Mouse (Mus musculus): ENCODE results near the gene Ankrd34a. TPM values are rescaled to one million over a fixed set of nuclear protein-coding genes. Genes with fewer than 3 reads are reported as not detected.

Gene Ankrd34a
- polyA plus RNA-seq, 1 experiment from 2014 or later: 2.8 TPM

DNA sequence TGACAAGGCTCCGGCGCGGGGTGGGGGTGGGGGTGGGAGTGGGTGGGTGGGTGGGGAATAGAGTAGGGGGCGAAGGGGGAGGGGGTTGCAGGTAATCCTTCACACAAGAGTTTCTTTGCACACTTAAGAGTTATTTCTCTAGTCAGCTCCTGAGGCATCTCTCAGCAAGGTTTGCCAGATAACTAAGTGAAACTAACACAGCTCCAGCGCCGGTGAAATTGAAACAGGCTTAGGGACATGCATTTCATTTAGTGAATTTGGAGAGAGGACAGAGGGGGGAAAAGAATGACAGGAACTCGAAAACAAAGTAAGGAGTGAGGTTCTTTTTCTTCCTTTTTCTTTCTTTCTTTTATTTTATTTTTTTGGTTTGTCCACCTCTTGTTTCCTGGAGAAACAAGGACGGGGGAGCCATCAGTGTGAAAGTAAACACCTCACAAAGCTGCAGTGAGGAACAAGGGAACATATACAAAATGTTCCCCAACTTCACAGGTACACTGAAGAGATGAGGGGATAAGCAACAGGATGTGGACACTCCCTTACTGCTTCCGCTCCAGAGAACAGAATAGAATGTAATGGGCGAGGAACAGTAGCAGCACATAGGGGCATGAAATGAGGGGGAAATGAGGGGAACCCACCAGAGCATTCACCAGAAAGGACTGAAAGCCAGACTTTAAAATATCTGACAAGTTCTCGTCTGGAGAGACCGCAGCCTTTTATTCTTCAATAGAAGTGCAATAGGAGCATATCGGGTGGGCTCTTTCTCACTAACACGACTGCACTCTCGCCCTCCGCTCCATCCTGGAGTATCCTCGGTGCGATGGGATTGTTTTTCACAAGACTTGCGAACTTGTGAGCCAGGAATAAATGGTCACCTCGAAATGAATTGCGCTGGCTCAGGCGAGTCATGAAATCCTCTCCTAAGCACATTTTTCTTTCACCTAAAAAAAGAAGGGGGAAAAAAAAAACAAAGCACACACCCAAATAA is 39.5 kb upstream of the Ankrd34a start:
- WGBS: 9% methylated on average over 22 of the region's 22 CpGs
- Histone ChIP-seq H3K36me3 (peaks cover 25% of the 10 kb centered on the region), H3K27me3 (no peaks in the 10 kb centered on the region), H3K9me3 (replicated peaks) (no peaks in the 10 kb centered on the region), H3K4me3 (replicated peaks) (peak overlapping the region; percentile 63), H3K9ac (peak overlapping the region; percentile 52), H3K4me1 (peaks cover 53% of the 10 kb centered on the region), H3K4me2 (peak overlapping the region; percentile 78), H3K27ac (peak overlapping the region; percentile 96)
- ATAC-seq (replicated peaks; ENCODE audit: low FRiP score): no peak

DNA sequence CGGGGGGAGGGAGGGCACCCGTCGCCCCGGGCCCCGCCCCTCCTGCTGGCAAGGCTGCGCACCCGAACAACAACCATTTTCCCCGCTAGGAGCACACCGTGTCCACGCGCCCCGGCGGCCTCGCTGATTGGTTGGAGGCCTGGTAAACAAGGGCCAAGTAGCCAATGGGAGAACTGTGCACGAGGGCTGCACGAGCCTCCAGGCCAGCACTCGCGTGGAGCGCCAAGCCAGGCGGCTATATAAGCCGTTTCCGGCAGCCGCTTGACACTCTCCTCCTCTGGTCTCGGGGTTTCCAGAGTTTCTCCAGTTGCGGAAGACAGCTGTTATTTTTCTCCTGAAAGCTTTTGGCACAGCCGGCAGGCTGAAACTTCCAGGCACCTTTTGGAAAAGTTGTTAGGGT is 38.7 kb upstream of the Ankrd34a start, which contains the start of gene Txnip:
Txnip (plus strand) TSS at position 264 of the 400 bp plus-strand sequence.
- no peaks in the 10 kb centered on the region for H3K9me3 ChIP-seq (replicated peaks)
- peak within 1 kb of the TSS; percentile 68 for H3K9ac ChIP-seq
- WGBS: under 1% methylated on average over 26 of the region's 26 CpGs
- H3K27ac ChIP-seq: peak within 1 kb of the TSS; percentile 96
- peak within 1 kb of the TSS; percentile 78 for H3K4me2 ChIP-seq
- peak within 1 kb of the TSS; percentile 63 for H3K4me3 ChIP-seq (replicated peaks)
- H3K36me3 ChIP-seq: peaks cover 25% of the 10 kb centered on the region
- H3K4me1 ChIP-seq: peaks cover 59% of the 10 kb centered on the region
- peak; percentile 98 for ATAC-seq (replicated peaks; ENCODE audit: low FRiP score)
- H3K27me3 ChIP-seq: no peaks in the 10 kb centered on the region

DNA sequence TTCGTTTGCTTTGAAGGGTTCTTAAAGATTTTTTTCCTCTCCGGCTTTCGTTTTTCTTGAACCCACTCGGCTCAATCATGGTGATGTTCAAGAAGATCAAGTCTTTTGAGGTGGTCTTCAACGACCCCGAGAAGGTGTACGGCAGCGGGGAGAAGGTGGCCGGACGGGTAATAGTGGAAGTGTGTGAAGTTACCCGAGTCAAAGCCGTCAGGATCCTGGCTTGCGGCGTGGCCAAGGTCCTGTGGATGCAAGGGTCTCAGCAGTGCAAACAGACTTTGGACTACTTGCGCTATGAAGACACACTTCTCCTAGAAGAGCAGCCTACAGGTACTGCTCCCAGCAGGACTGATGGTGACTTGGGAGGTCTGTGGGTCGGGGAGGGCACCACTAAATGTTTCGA is 38.3 kb upstream of the Ankrd34a start:
- Histone ChIP-seq H3K27me3 (no peaks in the 10 kb centered on the region), H3K4me1 (peaks cover 61% of the 10 kb centered on the region), H3K27ac (peak overlapping the region; percentile 96), H3K4me2 (peak overlapping the region; percentile 78), H3K36me3 (peaks cover 25% of the 10 kb centered on the region), H3K4me3 (replicated peaks) (peak overlapping the region; percentile 63), H3K9me3 (replicated peaks) (no peaks in the 10 kb centered on the region), H3K9ac (peak overlapping the region; percentile 68)
- under 1% methylated on average over 17 of the region's 17 CpGs for WGBS
- no peak; the same call in 1 of the 2 replicates for ATAC-seq (replicated peaks; ENCODE audit: low FRiP score)

DNA sequence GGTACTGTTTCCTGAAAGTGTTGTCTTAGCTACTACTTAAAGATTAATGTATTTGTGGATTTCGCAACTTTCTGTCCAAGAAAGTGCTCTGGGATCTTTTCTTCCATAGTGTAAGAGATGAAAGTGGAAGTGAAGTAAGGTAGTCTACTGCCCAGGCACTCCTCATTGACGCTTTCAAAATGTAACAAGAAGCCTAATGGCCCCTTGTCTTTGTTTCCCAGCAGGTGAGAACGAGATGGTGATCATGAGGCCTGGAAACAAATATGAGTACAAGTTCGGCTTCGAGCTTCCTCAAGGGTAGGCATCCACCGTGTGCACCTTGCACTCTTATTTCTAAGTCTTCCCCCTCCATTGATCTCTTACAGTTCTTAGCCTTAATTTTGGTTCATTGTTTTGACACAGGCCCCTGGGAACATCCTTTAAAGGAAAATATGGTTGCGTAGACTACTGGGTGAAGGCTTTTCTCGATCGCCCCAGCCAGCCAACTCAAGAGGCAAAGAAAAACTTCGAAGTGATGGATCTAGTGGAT is 37.7 kb upstream of the Ankrd34a start:
- Histone ChIP-seq H3K4me1 (peaks cover 62% of the 10 kb centered on the region), H3K36me3 (peaks cover 25% of the 10 kb centered on the region), H3K9me3 (replicated peaks) (no peaks in the 10 kb centered on the region), H3K27ac (peak overlapping the region; percentile 96), H3K4me2 (peak overlapping the region; percentile 78), H3K4me3 (replicated peaks) (peak overlapping the region; percentile 63), H3K27me3 (no peaks in the 10 kb centered on the region), H3K9ac (peak overlapping the region; percentile 68)
- WGBS: 21% methylated on average over 10 of the region's 10 CpGs
- no peak for ATAC-seq (replicated peaks; ENCODE audit: low FRiP score)

DNA sequence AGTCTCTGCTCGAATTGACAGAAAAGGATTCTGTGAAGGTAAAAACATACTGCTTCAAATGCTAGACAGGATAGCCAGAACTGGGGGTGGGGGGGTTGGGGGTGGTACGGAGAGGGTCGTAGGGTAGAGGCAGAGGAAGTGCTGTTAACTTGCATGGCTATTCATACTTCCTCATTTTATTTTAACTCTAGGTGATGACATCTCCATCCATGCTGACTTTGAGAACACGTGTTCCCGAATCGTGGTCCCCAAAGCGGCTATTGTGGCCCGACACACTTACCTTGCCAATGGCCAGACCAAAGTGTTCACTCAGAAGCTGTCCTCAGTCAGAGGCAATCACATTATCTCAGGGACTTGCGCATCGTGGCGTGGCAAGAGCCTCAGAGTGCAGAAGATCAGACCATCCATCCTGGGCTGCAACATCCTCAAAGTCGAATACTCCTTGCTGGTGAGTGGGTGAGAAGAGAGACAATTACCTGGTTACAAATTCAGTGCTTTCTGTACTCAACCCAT is 37.0 kb upstream of the Ankrd34a start:
- Histone ChIP-seq H3K9ac (peak overlapping the region; percentile 68), H3K4me1 (peaks cover 70% of the 10 kb centered on the region), H3K9me3 (replicated peaks) (no peaks in the 10 kb centered on the region), H3K4me3 (replicated peaks) (peak overlapping the region; percentile 63), H3K4me2 (peak overlapping the region; percentile 78), H3K27me3 (no peaks in the 10 kb centered on the region), H3K36me3 (peaks cover 25% of the 10 kb centered on the region), H3K27ac (peak overlapping the region; percentile 85)
- ATAC-seq (replicated peaks; ENCODE audit: low FRiP score): no peak
- WGBS: 56% methylated on average over 12 of the region's 12 CpGs

DNA sequence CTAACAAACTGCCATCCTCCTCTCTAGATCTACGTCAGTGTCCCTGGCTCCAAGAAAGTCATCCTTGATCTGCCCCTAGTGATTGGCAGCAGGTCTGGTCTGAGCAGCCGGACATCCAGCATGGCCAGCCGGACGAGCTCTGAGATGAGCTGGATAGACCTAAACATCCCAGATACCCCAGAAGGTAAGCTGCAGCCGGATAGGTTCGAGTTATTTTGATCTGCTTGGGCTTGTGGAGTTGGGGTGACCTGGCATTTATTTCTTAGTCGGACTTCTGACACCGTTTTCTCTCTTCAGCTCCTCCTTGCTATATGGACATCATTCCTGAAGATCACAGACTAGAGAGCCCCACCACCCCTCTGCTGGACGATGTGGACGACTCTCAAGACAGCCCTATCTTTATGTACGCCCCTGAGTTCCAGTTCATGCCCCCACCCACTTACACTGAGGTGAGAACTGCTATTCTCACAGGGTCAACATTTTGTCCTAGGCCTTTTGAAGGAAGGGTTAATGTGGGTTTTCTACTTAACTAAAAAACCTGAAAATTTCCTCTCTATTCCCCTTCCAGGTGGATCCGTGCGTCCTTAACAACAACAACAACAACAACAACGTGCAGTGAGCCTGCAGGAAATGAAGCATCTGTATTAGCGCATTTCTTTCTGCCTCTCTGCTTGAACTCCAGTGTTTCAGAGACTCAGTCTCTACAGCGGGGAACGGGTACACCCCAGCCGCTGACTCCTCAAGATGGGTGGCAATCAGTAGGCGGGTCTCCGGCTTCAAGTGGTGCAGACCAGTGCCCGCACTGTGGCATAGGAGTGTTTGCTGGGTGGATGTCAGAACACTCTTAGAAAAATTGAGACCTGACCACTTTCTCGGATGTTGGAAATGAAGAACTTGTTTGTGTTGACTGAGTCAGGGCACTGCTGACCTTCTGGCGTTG is 36.3 kb upstream of the Ankrd34a start:
- Histone ChIP-seq H3K36me3 (peaks cover 25% of the 10 kb centered on the region), H3K27ac (peak overlapping the region; percentile 85), H3K4me3 (replicated peaks) (peak overlapping the region; percentile 63), H3K9me3 (replicated peaks) (no peaks in the 10 kb centered on the region), H3K27me3 (no peaks in the 10 kb centered on the region), H3K4me1 (peaks cover 73% of the 10 kb centered on the region), H3K9ac (peak overlapping the region; percentile 68), H3K4me2 (peak overlapping the region; percentile 78)
- ATAC-seq (replicated peaks; ENCODE audit: low FRiP score): no peak
- WGBS: 65% methylated on average over 23 of the region's 23 CpGs

DNA sequence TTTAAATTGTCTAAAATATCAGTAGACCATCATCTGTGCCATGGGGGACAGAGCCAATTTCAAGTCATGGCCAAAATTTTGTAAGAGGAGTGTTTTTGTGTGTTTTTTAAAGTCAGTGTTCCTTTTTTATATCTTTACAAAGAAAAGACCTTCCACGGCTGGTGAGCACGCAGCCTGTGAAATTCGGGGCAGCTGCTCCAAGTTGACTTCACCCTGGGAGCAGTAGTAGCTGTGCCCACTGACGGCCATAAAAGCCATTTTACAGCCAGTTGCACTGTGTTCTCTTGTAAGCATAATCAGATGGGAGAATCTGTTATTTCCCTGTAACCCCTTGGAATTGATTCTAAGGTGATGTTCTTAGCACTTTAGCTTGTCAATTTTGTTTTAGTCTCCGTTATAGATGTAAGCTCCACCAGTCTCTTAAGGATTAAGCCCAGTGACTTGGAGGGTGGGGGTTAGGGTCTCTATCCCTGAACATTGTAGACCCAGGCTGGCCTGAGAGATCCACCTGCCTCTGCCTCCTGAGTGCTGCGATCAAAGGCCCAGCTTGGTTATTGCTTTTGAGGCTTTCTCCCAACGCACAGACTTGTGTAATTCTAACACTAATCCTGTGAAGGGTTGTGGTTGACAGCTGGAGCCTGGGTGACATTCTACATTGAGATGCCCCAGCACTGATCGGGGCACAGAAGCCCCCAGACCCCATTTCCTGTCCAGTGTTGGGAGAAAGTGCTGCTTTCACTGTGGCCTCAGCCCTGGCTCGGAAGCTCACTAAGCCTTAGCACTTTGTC is 35.4 kb upstream of the Ankrd34a start:
- Histone ChIP-seq H3K27me3 (no peaks in the 10 kb centered on the region), H3K36me3 (peaks cover 25% of the 10 kb centered on the region), H3K9me3 (replicated peaks) (no peaks in the 10 kb centered on the region), H3K9ac (peak overlapping the region; percentile 68), H3K4me3 (replicated peaks) (peak overlapping the region; percentile 63), H3K27ac (peak overlapping the region; percentile 85), H3K4me2 (peak overlapping the region; percentile 78), H3K4me1 (peaks cover 67% of the 10 kb centered on the region)
- 78% methylated on average over 9 of the region's 9 CpGs for WGBS
- ATAC-seq (replicated peaks; ENCODE audit: low FRiP score): no peak

DNA sequence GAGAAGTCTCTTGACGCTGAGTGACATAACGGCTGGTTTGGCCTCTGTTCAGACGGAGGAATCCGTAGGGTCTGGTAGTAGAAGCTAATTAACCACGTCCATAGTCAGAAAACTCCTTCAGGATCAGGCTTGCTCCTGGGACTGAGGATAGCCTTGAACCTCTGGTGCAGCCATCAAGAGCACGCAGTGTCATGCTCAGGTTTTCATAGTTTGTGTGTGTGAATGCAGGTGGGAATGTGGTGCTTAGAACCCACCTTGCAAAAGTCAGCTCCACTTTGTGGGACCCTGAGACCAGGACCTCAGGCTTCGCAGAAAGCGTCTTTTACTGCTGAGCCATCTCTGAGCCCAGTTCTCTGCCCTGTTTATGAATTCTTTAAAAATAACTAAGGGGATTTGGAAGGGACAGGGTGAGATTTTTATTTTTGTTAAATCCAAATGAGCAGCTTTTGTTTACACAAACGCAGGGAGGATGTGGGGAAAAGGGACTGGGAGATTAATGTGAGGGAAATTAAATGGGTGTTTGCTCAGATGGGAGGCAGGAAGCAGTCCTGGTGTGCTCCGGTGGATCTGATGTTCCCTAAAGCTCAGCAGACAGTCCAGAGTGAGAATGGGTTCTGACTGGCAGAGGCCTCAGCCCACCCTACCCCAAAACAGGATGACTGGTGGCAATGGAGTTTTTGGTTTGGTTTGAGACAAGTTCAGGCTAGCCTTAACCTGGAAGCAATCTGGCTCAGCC is 34.3 kb upstream of the Ankrd34a start:
- H3K4me2 ChIP-seq: peak overlapping the region; percentile 78
- ATAC-seq (replicated peaks; ENCODE audit: low FRiP score): no peak
- no peaks in the 10 kb centered on the region for H3K9me3 ChIP-seq (replicated peaks)
- peaks cover 25% of the 10 kb centered on the region for H3K36me3 ChIP-seq
- WGBS: 35% methylated on average over 10 of the region's 10 CpGs
- peak overlapping the region; percentile 85 for H3K27ac ChIP-seq
- H3K9ac ChIP-seq: no peak overlapping the region; the same call in 1 of the 2 replicates
- peaks cover 66% of the 10 kb centered on the region for H3K4me1 ChIP-seq
- H3K4me3 ChIP-seq (replicated peaks): peak overlapping the region; percentile 63
- H3K27me3 ChIP-seq: no peaks in the 10 kb centered on the region

DNA sequence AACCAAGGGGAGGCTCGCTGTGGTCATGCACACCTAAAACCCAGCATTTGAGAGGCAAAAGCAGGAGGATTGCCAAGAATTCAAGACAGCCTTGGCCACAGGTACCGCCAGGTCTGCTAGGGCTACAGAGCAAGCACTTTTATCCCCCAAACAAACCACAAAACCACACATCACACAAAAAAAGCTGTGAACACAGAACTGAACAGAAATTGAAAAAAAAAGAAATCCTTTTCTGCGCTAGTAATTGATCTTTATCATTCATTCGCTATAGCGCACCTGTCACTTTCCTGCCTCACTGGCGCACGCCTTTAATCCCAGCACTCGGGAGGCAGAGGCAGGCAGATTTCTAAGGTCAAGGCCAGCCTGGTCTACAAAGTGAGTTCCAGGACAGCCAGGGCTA is 33.2 kb upstream of the Ankrd34a start:
- Histone ChIP-seq H3K27me3 (no peaks in the 10 kb centered on the region), H3K36me3 (peaks cover 25% of the 10 kb centered on the region), H3K27ac (peak overlapping the region; percentile 90), H3K4me2 (no peak overlapping the region), H3K9me3 (replicated peaks) (no peaks in the 10 kb centered on the region), H3K9ac (no peak overlapping the region), H3K4me1 (peaks cover 67% of the 10 kb centered on the region), H3K4me3 (replicated peaks) (no peak overlapping the region)
- WGBS: 91% methylated on average over 8 of the region's 8 CpGs
- no peak for ATAC-seq (replicated peaks; ENCODE audit: low FRiP score)

DNA sequence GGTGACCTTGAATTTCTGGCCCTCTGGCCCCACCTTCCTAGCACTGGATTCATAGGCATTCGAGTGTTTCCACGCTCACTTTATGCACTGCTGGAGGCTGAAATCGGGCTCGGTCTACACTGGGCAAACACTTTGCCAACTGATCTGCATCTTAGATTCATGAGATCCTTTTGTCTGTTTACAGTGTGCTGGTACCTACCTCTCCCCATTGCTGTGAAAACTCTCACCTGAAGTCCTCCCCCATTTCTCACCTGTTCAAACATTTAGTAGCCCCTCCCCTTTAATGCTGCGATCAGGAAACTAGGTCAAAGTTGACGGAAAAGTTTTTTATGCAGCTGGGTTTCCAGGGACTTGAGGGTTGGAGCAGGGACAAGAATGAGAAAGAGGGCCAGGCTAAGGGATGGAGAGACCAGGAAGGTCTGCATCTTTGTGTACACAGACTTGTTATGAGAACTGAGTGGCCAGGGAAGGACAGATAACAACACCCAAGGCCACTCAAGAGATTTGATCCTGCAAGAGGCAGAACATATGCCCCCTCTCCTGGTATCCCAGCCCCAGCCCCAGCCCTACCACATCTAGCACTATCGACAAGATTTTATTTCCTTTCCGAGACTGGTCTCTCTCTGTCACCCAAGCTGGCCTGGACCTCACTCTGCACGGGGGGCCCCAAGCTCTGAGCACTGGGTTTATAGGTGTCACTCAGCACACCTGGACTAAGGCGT is 32.4 kb upstream of the Ankrd34a start:
- WGBS: 42% methylated on average over 10 of the region's 10 CpGs
- Histone ChIP-seq H3K9me3 (replicated peaks) (no peaks in the 10 kb centered on the region), H3K9ac (peak overlapping the region; percentile 18; the same call in 1 of the 2 replicates), H3K4me1 (peaks cover 72% of the 10 kb centered on the region), H3K4me3 (replicated peaks) (0 out of 2 replicates have a peak overlapping the region, but pooled peaks have one; percentile 0), H3K27ac (peak overlapping the region; percentile 90), H3K27me3 (no peaks in the 10 kb centered on the region), H3K36me3 (peaks cover 25% of the 10 kb centered on the region), H3K4me2 (peak overlapping the region; percentile 32)
- peak; percentile 36; the same call in 1 of the 2 replicates for ATAC-seq (replicated peaks; ENCODE audit: low FRiP score)
